Mouse (Mus musculus) duodenum, adult 2 months (tissue): ENCODE results near the gene Stambpl1. TPM values are rescaled to one million over a fixed set of nuclear protein-coding genes. Genes with fewer than 3 reads are reported as not detected.

Experiments
- polyA plus RNA-seq: library from polyadenylated mRNA; depleted of rRNA; stranded (reverse); fragments of >200 nt; gene quantifications from 2 replicates; pipeline ENCODE4 v1.2.3, GENCODE M21; 2012; ENCODE audit warnings: low replicate concordance; rRNA removed

Gene Stambpl1
- 3.4 and 4.3 TPM in 2 replicates for polyA plus RNA-seq

GRCm38 (mm10) chr19:34192008-34192963 lies at the start of gene Stambpl1:
Gene Stambpl1, plus strand, starts transcription at chr19:34192229.

GRCm38 (mm10) chr19:34165891-34166290 lies 26.1 kb upstream of the Stambpl1 start, which contains the start of gene Ankrd22:
Gene Ankrd22, minus strand, starts transcription at chr19:34166053.

GRCm38 (mm10) chr19:34254880-34255681 lies 63.1 kb downstream of the Stambpl1 start, which contains the start of gene Acta2:
Gene Acta2, minus strand, starts transcription at chr19:34255590.

Other genes starting within 250 kb of the Stambpl1 start
- not detected in 2 replicates for gene Lipf, start 231.0 kb upstream of the Stambpl1 start, polyA plus RNA-seq
- gene Lipk, start 183.9 kb upstream of the Stambpl1 start, polyA plus RNA-seq, result not detected in 2 replicates
- not detected in 2 replicates for gene Lipn, start 124.9 kb upstream of the Stambpl1 start, polyA plus RNA-seq
- not detected in 2 replicates for gene Lipm, start 91.3 kb upstream of the Stambpl1 start, polyA plus RNA-seq
- gene Ankrd22, start 26.2 kb upstream of the Stambpl1 start, polyA plus RNA-seq, result 0.32 TPM in 1 of 2 replicates, not detected in the other
- gene Acta2, start 63.4 kb downstream of the Stambpl1 start, polyA plus RNA-seq, result 381 and 472 TPM in 2 replicates
- 0.41 and 1.00 TPM in 2 replicates for gene Fas, start 98.4 kb downstream of the Stambpl1 start, polyA plus RNA-seq